Mouse (Mus musculus): Measurements from ENCODE around the gene Vmn1r63.
"Not testable (repeated sequence)": the region's sequence is repeated elsewhere in the genome, so short reads cannot be mapped to it uniquely, and the experiment has no call there.

Gene Vmn1r63

GRCm38 (mm10) chr7:5805345-5805744, at the start of gene Vmn1r63:
TSS of gene Vmn1r63 (minus strand) at chr7:5805445.
- not testable (repeated sequence) for DNase-seq (ENCODE audit: low read depth, low spot score)
